Mouse (Mus musculus) c-Kit-positive CD71-negative TER-119-negative erythroid progenitor cells, embryonic 14.5 days (primary cell): ENCODE data around the gene Polr3b.

ENCODE experiments used
- DNase-seq: peaks from one replicate; pipeline ENCODE4 v3.0.0-alpha.2; 2013; ENCODE audit warnings: low read depth

The Polr3b gene

GRCm38 (mm10) chr10:84621826-84622790 lies at the start of gene Polr3b:
Polr3b (plus strand) TSS chr10:84622292.
- DNase-seq: peak; percentile 90

- DNase-seq: no peak
Observed at GRCm38 (mm10) chr10:84573671-84574420, 48.2 kb upstream of the Polr3b start.

- DNase-seq: peak; percentile 71
Observed at GRCm38 (mm10) chr10:84576029-84576394, 46.1 kb upstream of the Polr3b start.

- peak; percentile 92 for DNase-seq
Observed at GRCm38 (mm10) chr10:84576395-84577070, 45.6 kb upstream of the Polr3b start, which contains the start of gene Tcp11l2. Tcp11l2 (plus strand) TSS chr10:84576626.

- DNase-seq: no peak
Observed at GRCm38 (mm10) chr10:84577071-84577727, 44.9 kb upstream of the Polr3b start.

GRCm38 (mm10) chr10:84578738-84579137 lies 43.4 kb upstream of the Polr3b start:
- DNase-seq: no peak

- DNase-seq: no peak
Observed at GRCm38 (mm10) chr10:84579527-84579926, 42.6 kb upstream of the Polr3b start.

- DNase-seq: no peak
Observed at GRCm38 (mm10) chr10:84581191-84581590, 40.9 kb upstream of the Polr3b start.

GRCm38 (mm10) chr10:84582236-84582635 lies 39.9 kb upstream of the Polr3b start:
- no peak for DNase-seq

GRCm38 (mm10) chr10:84584451-84585293 lies 37.4 kb upstream of the Polr3b start:
- DNase-seq: no peak

- DNase-seq: no peak
Observed at GRCm38 (mm10) chr10:84585294-84585650, 36.8 kb upstream of the Polr3b start.

GRCm38 (mm10) chr10:84590956-84591355 lies 31.1 kb upstream of the Polr3b start:
- DNase-seq: no peak

GRCm38 (mm10) chr10:84591640-84592148 lies 30.4 kb upstream of the Polr3b start:
- no peak for DNase-seq

GRCm38 (mm10) chr10:84592745-84593144 lies 29.3 kb upstream of the Polr3b start:
- no peak for DNase-seq

GRCm38 (mm10) chr10:84597127-84597785 lies 24.8 kb upstream of the Polr3b start:
- no peak for DNase-seq

- no peak for DNase-seq
Observed at GRCm38 (mm10) chr10:84598172-84598571, 23.9 kb upstream of the Polr3b start.

- no peak for DNase-seq
Observed at GRCm38 (mm10) chr10:84600136-84600535, 22.0 kb upstream of the Polr3b start.

- DNase-seq: no peak
Observed at GRCm38 (mm10) chr10:84604335-84604734, 17.8 kb upstream of the Polr3b start.

GRCm38 (mm10) chr10:84608361-84608760 lies 13.7 kb upstream of the Polr3b start:
- DNase-seq: no peak

- no peak for DNase-seq
Observed at GRCm38 (mm10) chr10:84610324-84610723, 11.8 kb upstream of the Polr3b start.
